Mouse (Mus musculus) megakaryocyte, embryonic 14.5 days (primary cell): ENCODE measurements around the gene Kcna5.

Experiments used
- FLI1 ChIP-seq: IDR thresholded peaks from 2 replicates; pipeline ENCODE4 v1.6.1; 2012; ENCODE audit warnings: low read length, inconsistent platforms, mixed read lengths
- GATA1 ChIP-seq: IDR thresholded peaks from 3 replicates; pipeline ENCODE4 v1.6.1; 2012; ENCODE audit warnings: mixed read lengths, low read length, inconsistent platforms, borderline replicate concordance

DNA sequence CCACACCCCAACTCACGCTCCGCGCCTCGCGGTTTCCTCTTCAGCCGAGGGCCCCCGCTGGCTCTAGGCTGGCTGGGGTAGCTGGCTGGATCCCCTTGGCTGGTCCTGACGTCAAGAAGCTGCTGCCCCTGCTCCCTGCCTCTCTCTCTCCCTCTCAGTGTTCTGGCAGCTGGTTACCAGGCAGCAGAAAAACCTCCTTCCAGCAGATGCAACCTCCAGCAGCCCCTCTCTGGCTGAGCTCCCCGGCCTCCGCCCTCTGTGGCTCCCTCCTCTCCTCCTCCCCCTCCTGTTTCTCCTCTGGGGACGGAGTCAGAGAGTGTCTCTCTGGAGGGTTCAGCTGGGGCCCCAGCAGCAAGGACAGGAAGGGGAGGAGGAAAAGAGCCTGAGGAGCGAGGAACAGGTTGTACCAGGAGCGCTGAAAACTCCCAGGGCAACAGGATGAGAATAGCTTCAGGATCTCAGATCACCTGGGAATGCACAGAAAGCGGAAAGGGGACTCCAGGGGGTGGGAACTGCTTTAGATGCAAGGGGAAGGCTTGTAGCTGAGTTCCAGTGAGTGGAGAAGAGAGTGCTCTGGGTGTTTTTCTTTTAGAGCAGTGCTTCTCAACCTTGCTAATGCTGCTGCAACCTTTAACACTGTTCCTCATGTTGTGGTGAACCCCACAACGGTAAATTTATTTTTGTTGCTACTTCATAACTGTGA is at the start of gene Kcna5:
- TF ChIP-seq GATA1, result no peak
- no peak for TF ChIP-seq FLI1
